Mouse (Mus musculus) megakaryocyte-erythroid progenitor cell, adult 5-6 weeks (primary cell): Measurements from ENCODE around the gene Shank1. TPM values are rescaled to one million over a fixed set of nuclear protein-coding genes. Genes with fewer than 3 reads are reported as not detected.
A peak's percentile ranks its signal among the peaks of the same experiment; 100 is the strongest.

Experiments used
- ATAC-seq: replicated peaks from 2 replicates; pipeline ENCODE4 v1.8.0; 2016; ENCODE audit warnings: mild to moderate bottlenecking, inconsistent platforms; ENCODE audit not compliant: severe bottlenecking, poor library complexity, low FRiP score, low TSS enrichment
- total RNA-seq, 2 experiments: library from RNA; stranded (forward) in 1 of 2; stranded (reverse) in 1 of 2; fragments of 200-1000, 215-1000 nt in 1 of 2; fragments of >200 nt in 1 of 2; fragmentation: Nextera tagmentation in 1 of 2; gene quantifications; 2 replicates each; pipeline ENCODE4 v1.2.3; 2014 to 2017

The Shank1 gene
- total RNA-seq, 2 experiments from 2014 or later = 0.22 TPM; not detected in 1

- ATAC-seq = no peak
These were observed 25.2 kb downstream of the Shank1 start for GRCm38 (mm10) chr7:44335031-44335878.

- no peak for ATAC-seq
These were observed 26.3 kb downstream of the Shank1 start for GRCm38 (mm10) chr7:44336046-44337021.

GRCm38 (mm10) chr7:44337121-44337849 lies 27.2 kb downstream of the Shank1 start:
- no peak for ATAC-seq

GRCm38 (mm10) chr7:44340226-44340625 lies 30.2 kb downstream of the Shank1 start:
- no peak for ATAC-seq

GRCm38 (mm10) chr7:44341119-44341518 lies 31.1 kb downstream of the Shank1 start:
- ATAC-seq = no peak

- no peak for ATAC-seq
These were observed 31.7 kb downstream of the Shank1 start for GRCm38 (mm10) chr7:44341714-44342113.

- ATAC-seq = no peak
These were observed 33.5 kb downstream of the Shank1 start for GRCm38 (mm10) chr7:44343459-44344015.

GRCm38 (mm10) chr7:44344622-44345021 lies 34.6 kb downstream of the Shank1 start:
- peak; percentile 44; the same call in 1 of the 2 replicates for ATAC-seq

- no peak for ATAC-seq
These were observed 39.0 kb downstream of the Shank1 start for GRCm38 (mm10) chr7:44349043-44349442.

- ATAC-seq = peak; percentile 81
These were observed 41.1 kb downstream of the Shank1 start for GRCm38 (mm10) chr7:44350957-44351711.

- ATAC-seq = no peak
These were observed 42.1 kb downstream of the Shank1 start for GRCm38 (mm10) chr7:44351881-44352749.

GRCm38 (mm10) chr7:44352750-44353600 lies 42.9 kb downstream of the Shank1 start:
- ATAC-seq = no peak

- ATAC-seq = no peak
These were observed 43.7 kb downstream of the Shank1 start for GRCm38 (mm10) chr7:44353601-44354340.

GRCm38 (mm10) chr7:44355411-44355810 lies 45.4 kb downstream of the Shank1 start:
- no peak for ATAC-seq

- no peak for ATAC-seq
These were observed 46.8 kb downstream of the Shank1 start for GRCm38 (mm10) chr7:44356590-44357481.
